Mouse (Mus musculus) bone marrow, adult 2 months (tissue): ENCODE results near the gene Spg21.

Source experiments
- CTCF ChIP-seq: fragments of 200-500 bp; IDR thresholded peaks from 2 replicates; pipeline ENCODE4 v1.5.1; 2011; ENCODE audit warnings: low read length, control low read depth; ENCODE audit not compliant: control insufficient read depth, insufficient read depth
- POLR2A ChIP-seq: fragments of 200-500 bp; IDR thresholded peaks from 2 replicates; pipeline ENCODE4 v1.6.1; 2011; ENCODE audit warnings: low read depth, mild to moderate bottlenecking, control low read depth, low read length, borderline replicate concordance; ENCODE audit not compliant: control insufficient read depth

- TF ChIP-seq POLR2A: no peak
- no peak for TF ChIP-seq CTCF
These were observed 4.5 kb downstream of the Spg21 start for GRCm38 (mm10) chr9:65465241-65465640.
